Mouse (Mus musculus): ENCODE results near the gene Gm49396.
A peak's percentile ranks its signal among the peaks of the same experiment; 100 is the strongest.

Gm49396 gene

GRCm38 (mm10) chr7:30588676-30589434 is 25.7 kb downstream of the Gm49396 start, which contains the start of gene Kmt2b:
TSS of gene Kmt2b (minus strand) at chr7:30588726.
- peak; percentile 89 to 95 for DNase-seq

DNA sequence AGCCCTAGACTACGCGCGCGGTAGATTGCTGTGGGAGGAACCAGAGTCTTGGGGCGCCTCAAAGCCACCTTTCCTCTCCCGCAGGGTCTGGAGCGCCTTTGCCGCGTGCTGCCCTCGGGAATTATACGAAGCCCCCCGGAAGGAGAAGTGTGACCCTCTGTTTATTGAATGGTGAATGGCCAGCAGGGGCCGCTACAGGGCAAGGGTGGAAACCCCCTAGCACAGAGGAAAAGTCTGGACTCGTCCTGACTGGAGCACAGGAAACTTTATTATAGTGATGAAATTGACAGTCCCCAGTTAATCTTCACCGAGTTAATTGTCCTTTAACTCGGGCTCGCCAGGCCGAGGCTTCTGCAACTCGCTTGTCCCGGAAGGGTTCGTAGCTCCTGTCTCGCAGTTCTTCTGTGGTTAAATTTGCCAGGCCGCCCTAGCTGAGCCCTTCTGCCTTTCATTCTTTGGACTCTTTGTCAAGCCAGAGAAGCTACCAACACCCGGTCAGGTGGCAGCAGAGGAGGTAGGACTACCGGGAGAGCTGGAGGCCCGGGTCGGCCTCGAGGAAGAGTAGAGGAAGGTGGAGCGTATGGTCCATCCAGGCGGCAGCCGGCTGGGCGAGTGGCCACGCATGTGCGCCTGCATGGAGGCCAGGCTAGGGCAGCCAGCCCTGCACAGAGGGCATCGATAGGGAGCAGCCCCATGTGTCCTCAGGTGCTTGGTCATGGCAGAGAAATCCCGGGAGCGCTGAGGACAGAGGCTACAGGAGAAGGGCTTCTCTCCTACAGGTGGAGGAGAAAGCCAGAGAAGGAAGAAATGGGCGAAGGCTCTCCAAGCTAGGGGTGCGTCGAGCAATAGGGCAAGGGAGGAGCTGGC is 26.5 kb downstream of the Gm49396 start:
- peak; percentile 66 to 87 for DNase-seq

GRCm38 (mm10) chr7:30590927-30591604 is 27.9 kb downstream of the Gm49396 start:
- no peak for DNase-seq

GRCm38 (mm10) chr7:30591605-30591951 is 28.4 kb downstream of the Gm49396 start:
- no peak for DNase-seq

GRCm38 (mm10) chr7:30592772-30593423 is 29.8 kb downstream of the Gm49396 start:
- no peak for DNase-seq

DNA sequence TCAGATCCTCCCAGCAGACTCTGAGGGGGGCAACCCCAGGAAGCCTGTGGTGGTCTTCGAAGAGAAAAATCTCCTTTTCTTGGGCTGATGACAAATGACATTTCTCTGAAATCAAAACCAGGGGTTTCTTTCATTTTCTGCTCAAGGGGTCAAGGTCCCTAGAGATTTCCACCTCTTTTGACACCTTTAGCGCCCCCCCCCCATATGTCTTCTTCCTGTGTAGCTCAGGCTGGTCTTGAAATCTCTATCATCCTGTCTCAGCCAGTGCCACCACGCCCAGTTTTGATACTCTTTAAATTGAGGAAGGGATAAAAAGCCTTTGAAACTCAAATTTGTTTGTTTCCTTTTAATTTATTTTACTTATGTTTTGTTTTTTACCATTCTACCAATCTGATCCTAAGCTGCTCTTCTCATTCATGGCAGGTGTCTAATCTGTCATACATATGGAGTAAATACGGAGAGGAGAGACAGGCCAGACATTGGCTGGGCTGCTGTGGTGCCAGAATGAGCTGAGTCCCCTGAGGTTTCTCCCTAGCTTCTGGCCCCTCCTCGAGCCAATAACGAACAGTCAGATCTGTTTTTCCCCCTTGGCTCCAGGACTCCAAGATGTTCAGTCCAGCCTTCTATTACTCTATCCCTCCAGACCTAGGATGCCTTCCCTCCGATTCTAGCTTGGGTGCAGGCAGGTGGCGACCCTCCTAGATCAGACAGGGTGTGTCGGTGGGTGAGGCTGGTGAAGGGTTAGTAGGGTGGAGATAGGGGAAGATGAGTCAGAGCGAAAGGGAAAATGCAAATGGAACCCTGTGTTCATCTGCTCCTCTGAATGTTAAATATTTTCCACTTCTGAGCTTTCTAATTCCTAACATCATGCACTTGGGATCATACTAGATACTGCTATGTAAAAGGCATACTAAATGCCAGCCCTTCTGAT is 30.7 kb downstream of the Gm49396 start:
- no peak for DNase-seq

DNA sequence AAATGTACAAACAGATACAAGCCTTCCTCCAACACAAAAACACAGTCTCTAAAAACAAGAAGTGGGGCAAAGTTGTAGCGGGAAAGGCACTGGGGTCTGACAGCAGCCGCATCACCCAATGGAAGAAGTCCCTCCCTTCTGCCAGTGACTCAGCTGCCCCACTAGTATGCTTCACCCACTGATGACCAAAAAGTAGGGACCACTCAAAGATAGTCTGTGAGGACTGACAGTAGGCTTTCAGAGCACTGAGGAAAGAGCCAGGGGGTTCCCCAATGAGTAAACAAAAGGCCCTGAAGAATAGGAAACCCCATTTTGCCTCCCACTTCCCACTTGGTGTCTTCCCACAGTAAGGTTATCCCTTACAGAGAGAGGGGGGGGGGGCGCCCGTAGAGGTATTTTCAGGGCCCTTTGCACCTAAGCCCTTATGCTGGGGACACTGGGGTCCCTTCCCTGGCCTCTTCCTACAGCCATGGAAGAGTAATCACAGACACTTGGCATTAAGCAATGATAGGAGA is 31.4 kb downstream of the Gm49396 start:
- DNase-seq = no peak

DNA sequence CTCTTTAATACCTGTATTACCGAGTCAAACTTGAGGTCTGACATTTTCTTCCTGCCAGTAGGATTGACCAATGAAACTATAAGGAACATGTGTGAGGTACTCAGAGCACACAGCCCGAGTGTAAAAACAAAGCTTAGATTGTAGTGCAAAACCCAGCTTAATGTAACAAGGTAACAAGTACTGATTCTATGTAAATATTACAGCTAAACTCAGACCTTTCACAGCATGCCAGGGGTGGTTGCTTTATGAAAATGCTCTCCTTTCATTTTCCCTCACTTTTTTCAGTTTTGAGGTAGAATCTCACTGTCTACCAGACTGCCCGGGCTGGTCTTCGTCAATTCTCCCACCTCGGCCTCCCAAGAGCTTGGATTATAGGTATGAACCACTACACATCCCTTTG is 32.9 kb downstream of the Gm49396 start:
- DNase-seq = no peak

DNA sequence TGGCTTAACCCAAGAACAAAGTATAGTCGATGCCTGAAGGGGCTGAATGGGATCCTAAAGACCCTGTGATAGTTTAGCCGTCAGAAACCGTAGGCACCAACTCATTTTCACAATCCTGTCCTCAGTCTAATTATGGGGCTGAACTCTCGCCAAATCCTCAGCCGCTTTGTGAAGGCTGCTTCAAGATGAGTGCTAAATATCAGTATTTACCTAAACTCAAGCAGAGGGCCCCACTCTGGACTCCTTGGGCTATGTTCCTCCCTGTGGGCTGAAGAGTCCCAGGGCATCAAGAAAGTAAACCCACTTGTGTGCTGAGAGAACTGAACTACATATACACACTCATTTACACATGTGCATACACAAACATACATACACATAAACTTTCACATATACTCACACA is 33.7 kb downstream of the Gm49396 start:
- DNase-seq = no peak

DNA sequence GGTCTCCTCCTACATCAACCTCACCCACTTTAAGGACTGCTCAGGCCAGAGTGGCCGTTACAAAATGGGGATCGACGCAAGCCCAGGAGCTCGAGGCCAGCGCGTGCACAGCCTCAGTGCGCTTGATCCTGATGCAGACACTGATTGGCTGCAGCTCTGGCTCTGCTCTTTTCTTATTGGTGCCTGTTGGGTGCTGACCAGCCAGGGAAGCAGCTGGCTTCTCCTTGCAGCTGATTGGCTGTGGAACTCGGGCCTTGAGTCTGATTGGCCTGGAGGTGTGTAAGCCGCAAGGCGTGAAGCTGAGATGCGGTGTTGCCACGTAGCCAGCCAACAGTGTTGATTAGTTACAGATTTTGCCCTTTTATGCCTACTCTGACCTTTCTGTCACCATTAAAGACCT is 35.6 kb downstream of the Gm49396 start, which contains the start of gene Zbtb32:
Gene Zbtb32 (minus strand): TSS at position 124 of the 400 bp plus-strand sequence.
- no peak for DNase-seq

DNA sequence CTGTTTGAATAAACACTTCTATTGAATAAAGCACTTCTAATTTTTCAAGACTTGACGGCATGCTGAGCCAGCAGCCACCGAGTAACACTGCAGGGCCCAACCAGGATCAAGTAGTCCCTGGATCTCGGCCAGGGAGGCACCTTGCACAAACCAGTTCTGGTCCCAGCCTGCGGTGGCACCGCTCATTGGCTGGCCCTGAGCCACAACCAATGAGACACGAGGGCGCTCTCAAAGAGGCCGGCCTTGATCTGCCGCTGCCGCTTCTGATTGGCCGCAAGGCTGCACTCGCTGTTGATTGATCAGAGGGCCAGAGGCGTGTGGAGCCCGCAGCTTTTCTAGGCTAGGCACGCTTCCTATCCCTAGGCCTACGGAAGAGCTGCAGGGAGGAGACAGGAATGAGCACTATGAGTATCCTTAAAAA is 36.8 kb downstream of the Gm49396 start:
- DNase-seq = peak; percentile 33 to 38

DNA sequence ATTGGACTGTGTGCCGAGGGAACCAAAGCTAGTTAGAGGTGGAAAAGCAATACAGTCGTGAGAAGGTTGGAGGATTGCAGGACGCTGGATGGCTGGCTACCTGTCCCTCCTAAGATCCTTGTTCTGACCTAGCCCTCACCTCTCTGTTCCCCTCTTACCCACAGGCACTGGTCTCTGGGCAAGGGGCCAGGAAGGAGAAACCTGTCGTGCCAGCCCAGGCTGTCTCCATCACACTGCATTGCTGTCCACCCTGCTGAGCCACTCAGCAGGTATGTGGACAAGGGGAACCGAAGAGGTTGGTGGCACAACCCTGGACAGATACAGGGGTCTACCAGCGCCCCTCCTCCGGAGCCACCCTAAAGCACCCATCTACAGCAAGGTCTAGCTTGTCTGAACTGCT is 37.5 kb downstream of the Gm49396 start:
- no peak for DNase-seq

- no peak for DNase-seq
These were observed 39.4 kb downstream of the Gm49396 start for GRCm38 (mm10) chr7:30602583-30602982.

DNA sequence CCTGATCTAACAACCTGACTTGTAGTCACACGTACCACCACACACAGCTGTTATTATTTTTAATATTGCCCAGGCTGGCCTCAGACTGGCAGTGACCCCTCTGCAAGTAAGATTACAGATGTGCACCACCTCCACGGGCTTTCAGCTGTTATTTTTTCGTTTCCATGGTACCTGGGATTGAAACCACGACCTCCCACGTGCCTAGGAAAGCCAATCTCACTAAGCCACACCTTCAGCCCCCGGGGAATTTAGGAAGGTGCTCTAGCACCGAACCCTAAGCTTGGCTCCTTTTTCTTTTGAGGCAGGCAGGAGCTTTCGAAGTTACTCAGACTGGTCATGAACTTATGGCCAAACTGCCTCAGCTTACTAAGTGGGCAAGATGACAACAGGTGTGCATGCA is 41.3 kb downstream of the Gm49396 start:
- DNase-seq = no peak

GRCm38 (mm10) chr7:30604944-30605343 is 41.8 kb downstream of the Gm49396 start:
- no peak for DNase-seq

- peak; percentile 45 to 70 for DNase-seq
These were observed 44.7 kb downstream of the Gm49396 start for GRCm38 (mm10) chr7:30607706-30608309.

GRCm38 (mm10) chr7:30608476-30608875 is 45.3 kb downstream of the Gm49396 start:
- no peak for DNase-seq

DNA sequence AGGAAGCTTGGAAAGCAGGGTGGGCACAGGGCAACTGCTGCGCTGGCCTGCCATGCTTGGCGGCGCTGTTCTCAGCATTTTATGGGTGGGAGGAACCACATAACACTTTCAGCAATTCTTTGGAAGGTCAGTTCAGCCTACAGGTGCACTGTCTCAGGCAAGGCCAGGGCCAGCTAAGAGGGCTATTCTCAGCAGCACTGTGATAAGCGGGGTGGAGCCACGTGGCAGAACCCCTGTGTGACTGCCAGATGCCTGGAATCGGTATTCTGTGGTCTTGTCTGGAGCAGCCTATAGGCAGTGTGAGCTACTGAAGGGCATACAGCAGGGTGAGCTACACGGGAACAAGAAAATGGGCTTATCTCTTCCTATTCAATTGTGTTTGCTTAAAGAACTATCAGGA is 46.9 kb downstream of the Gm49396 start:
- DNase-seq = no peak

- DNase-seq = no peak
These were observed 49.7 kb downstream of the Gm49396 start, which contains the start of gene Upk1a for GRCm38 (mm10) chr7:30612654-30613402. TSS of gene Upk1a (minus strand) at chr7:30612847.

DNA sequence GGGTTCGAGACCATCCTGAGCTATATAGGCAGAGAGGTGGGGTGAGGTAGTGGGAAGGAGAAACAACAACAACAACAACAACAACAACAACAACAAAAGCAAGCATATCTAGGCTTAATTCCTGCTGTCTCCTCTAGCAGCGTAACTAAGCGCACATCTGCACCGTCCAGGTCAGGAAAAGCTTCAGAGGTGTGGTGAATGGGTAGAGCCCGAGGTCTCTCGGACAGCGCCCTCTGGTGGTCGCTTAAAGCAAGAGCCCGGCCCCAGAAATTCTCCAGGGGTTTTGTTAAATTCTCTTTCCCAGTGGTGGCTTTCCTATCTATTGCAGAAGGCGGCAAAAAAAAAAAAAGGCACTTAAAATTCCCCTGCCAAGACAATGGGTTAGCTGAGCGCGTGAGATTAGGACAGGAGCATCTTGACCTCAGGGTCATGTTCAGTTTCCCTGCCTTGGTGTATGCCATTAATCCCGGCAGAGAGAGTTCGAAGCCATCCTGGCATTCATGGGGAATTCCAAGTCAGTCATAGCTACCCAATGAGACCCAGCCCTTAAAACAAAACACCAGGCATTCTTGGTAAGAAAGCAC is 50.5 kb downstream of the Gm49396 start:
- peak; percentile 34 to 66 for DNase-seq

Measured in spleen, adult 18-20 months (tissue).